Mouse (Mus musculus) cerebellum, adult 2 months (tissue): ENCODE measurements around the gene Sprtn. TPM values are rescaled to one million over a fixed set of nuclear protein-coding genes. Genes with fewer than 3 reads are reported as not detected.

Experiments
- DNase-seq, 2 experiments: peaks; one replicate each; pipeline ENCODE4 v3.0.0; 2021
- H3K27ac ChIP-seq: fragments of 200-500 bp; 2 replicates; pipeline ENCODE4 v1.5.1; 2012; ENCODE audit warnings: low read length, control low read depth, inconsistent platforms; ENCODE audit not compliant: insufficient read depth
- H3K27me3 ChIP-seq: fragments of 200-500 bp; 2 replicates; pipeline ENCODE4 v1.6.1; 2012; ENCODE audit warnings: inconsistent platforms, mild to moderate bottlenecking, low read length, moderate library complexity; ENCODE audit not compliant: control insufficient read depth, insufficient read depth
- H3K4me1 ChIP-seq: fragments of 200-500 bp; 2 replicates; pipeline ENCODE4 v1.6.1; 2011; ENCODE audit warnings: low read length; ENCODE audit not compliant: control insufficient read depth, insufficient read depth
- H3K4me3 ChIP-seq: fragments of 200-500 bp; replicated peaks from 2 replicates; pipeline ENCODE3; 2011; ENCODE audit warnings: mild to moderate bottlenecking, low read depth, low read length, control low read depth; ENCODE audit not compliant: insufficient read depth
- CTCF ChIP-seq: fragments of 200-500 bp; IDR thresholded peaks from 2 replicates; pipeline ENCODE4 v1.5.1; 2011; ENCODE audit warnings: low read depth, mild to moderate bottlenecking, control low read depth, low read length, moderate library complexity, borderline replicate concordance; ENCODE audit not compliant: insufficient read depth
- POLR2A ChIP-seq: fragments of 200-500 bp; IDR thresholded peaks from 2 replicates; pipeline ENCODE4 v1.6.1; 2011; ENCODE audit warnings: low read length, control low read depth, borderline replicate concordance; ENCODE audit not compliant: insufficient read depth
- WGBS: fragments of 180-500 bp; shearing (Covaris S2); methylation state at CpG from one replicate; pipeline ENCODE4 v1.1.7; 2018; 5-methylcytosine and 5-hydroxymethylcytosine counted together
- polyA plus RNA-seq: library from polyadenylated mRNA; depleted of rRNA; stranded (reverse); fragments of >200 nt; gene quantifications from 2 replicates; pipeline ENCODE4 v1.2.3, GENCODE M21; 2012

The Sprtn gene
- polyA plus RNA-seq, 1 experiment, result 19.5 TPM

- no peaks in the 10 kb centered on the region for H3K27me3 ChIP-seq
- WGBS, result 79% methylated on average over 3 of the region's 3 CpGs
- TF ChIP-seq POLR2A, result no peak
- no peak for TF ChIP-seq CTCF
- peaks cover 5% of the 10 kb centered on the region; the same call in 1 of the 2 replicates for H3K4me1 ChIP-seq
- DNase-seq, result no peak
- H3K27ac ChIP-seq, result no peak overlapping the region
- no peak overlapping the region for H3K4me3 ChIP-seq
Observed at GRCm38 (mm10) chr8:124866669-124867068, 31.0 kb upstream of the Sprtn start.

DNA sequence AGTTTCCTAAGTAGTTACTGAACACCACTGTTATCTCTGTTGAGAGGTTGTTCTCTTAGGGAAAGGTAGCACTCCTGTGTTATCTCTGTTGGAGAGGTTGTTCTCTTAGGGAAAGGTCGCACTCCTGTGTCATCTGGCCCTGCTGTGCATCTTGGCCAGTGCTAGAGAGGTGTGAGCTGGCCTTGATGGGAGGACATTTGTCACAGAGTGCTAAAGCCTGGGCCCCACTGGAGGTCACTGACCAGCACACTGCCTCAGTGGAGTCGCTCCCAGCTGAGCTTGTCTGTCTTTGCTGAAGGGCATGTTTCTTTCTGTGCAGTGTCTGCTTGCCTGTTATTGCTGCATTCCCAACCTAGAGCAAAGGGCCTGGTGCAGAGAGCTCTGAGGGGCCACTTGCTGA lies 30.6 kb upstream of the Sprtn start:
- H3K27me3 ChIP-seq, result no peaks in the 10 kb centered on the region
- no peak overlapping the region for H3K27ac ChIP-seq
- H3K4me3 ChIP-seq, result no peak overlapping the region
- TF ChIP-seq CTCF, result no peak
- TF ChIP-seq POLR2A, result no peak
- peaks cover 5% of the 10 kb centered on the region; the same call in 1 of the 2 replicates for H3K4me1 ChIP-seq
- 61% methylated on average over 2 of the region's 2 CpGs for WGBS
- no peak for DNase-seq

DNA sequence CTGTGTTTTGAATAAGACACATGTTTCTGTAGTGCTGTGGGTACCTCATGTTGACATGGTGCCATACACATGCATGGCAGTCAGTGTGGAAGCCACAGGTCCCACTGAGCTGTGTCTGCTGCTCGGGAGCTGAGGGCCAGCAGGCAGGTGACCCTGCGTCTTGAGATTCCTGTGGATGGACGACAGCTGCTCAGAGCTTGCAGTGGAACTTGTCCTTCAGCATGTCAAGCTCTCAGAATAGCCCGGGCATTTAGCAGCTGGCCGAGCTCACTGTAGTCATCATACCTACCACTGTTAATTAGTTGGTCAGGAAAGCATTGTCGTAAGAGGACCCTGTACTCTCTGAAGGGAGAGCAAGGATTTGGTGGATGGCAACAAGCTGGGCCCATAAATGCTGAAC lies 28.0 kb upstream of the Sprtn start:
- WGBS, result 57% methylated on average over 6 of the region's 6 CpGs
- Histone ChIP-seq H3K27me3 (no peaks in the 10 kb centered on the region), H3K4me1 (peaks cover 5% of the 10 kb centered on the region), H3K4me3 (no peak overlapping the region), H3K27ac (no peak overlapping the region)
- DNase-seq, result no peak
- TF ChIP-seq POLR2A (no peak), CTCF (no peak)

- DNase-seq, result no peak
- Histone ChIP-seq H3K4me1 (peaks cover under 1% of the 10 kb centered on the region), H3K4me3 (no peak overlapping the region), H3K27ac (no peak overlapping the region), H3K27me3 (no peaks in the 10 kb centered on the region)
- TF ChIP-seq POLR2A, result no peak
- TF ChIP-seq CTCF, result no peak
- 91% methylated on average over 7 of the region's 7 CpGs for WGBS
Observed at GRCm38 (mm10) chr8:124871474-124871873, 26.2 kb upstream of the Sprtn start.

- TF ChIP-seq CTCF (no peak), POLR2A (no peak)
- DNase-seq, result no peak
- Histone ChIP-seq H3K27me3 (no peaks in the 10 kb centered on the region), H3K4me3 (no peak overlapping the region), H3K4me1 (no peaks in the 10 kb centered on the region; the same call in 1 of the 2 replicates), H3K27ac (no peak overlapping the region)
- WGBS, result 93% methylated on average over 7 of the region's 7 CpGs
Observed at GRCm38 (mm10) chr8:124872081-124872480, 25.6 kb upstream of the Sprtn start.

- no peaks in the 10 kb centered on the region for H3K27me3 ChIP-seq
- no peak overlapping the region for H3K27ac ChIP-seq
- H3K4me1 ChIP-seq, result no peaks in the 10 kb centered on the region; the same call in 1 of the 2 replicates
- WGBS, result 94% methylated on average over 5 of the region's 5 CpGs
- TF ChIP-seq CTCF (no peak), POLR2A (no peak)
- DNase-seq, result no peak
- H3K4me3 ChIP-seq, result no peak overlapping the region
Observed at GRCm38 (mm10) chr8:124872690-124873089, 25.0 kb upstream of the Sprtn start.

GRCm38 (mm10) chr8:124878141-124878540 lies 19.5 kb upstream of the Sprtn start:
- Histone ChIP-seq H3K4me1 (no peaks in the 10 kb centered on the region), H3K27me3 (no peaks in the 10 kb centered on the region), H3K4me3 (no peak overlapping the region), H3K27ac (no peak overlapping the region)
- 89% methylated on average over 5 of the region's 5 CpGs for WGBS
- TF ChIP-seq CTCF (no peak), POLR2A (no peak)
- no peak for DNase-seq

DNA sequence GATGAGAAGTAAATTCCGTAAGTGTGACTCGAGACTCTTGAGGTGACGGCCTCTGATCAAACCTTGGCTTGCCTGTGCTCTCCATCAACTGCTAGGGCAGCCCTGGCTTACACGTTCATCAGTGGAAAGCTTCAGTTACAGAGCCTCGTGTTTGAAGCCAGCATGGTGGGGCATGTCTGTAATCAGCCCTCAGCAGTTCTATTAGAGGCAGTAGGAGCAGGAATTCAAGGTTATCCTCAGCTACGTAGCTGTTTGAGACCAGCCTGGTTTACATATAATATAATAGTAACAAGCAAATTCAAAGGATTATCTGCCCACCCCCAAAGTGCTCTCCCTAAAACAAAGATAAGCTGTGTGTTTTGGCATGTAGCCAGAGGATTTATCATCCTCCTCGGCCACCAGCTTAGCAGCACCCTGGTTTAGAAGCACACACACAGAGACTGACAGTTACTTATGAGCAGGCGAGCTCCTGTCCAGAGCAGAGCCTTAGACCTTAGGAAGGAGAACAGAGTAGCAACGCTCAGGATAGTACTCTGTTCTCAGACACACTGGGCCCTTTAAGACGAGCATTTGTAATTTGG lies 18.6 kb upstream of the Sprtn start:
- WGBS, result 82% methylated on average over 10 of the region's 10 CpGs
- Histone ChIP-seq H3K4me3 (no peak overlapping the region), H3K4me1 (no peaks in the 10 kb centered on the region), H3K27ac (no peak overlapping the region), H3K27me3 (no peaks in the 10 kb centered on the region)
- TF ChIP-seq POLR2A (no peak), CTCF (no peak)
- DNase-seq, result no peak
